Mouse (Mus musculus) intestine, embryonic 14.5 days (tissue): Measurements from ENCODE around the gene Gm14139. TPM values are rescaled to one million over a fixed set of nuclear protein-coding genes. Genes with fewer than 3 reads are reported as not detected.
A peak's percentile ranks its signal among the peaks of the same experiment; 100 is the strongest.
"Not testable (repeated sequence)": the region's sequence is repeated elsewhere in the genome, so short reads cannot be mapped to it uniquely, and the experiment has no call there.

Source experiments
- ATAC-seq: fragments of 200-750 bp; cut with Nextera tagmentation; replicated peaks from 2 replicates; pipeline ENCODE4 v1.8.0; 2017; ENCODE audit warnings: low read depth, moderate number of reproducible peaks, moderate TSS enrichment, moderate library complexity; ENCODE audit not compliant: low FRiP score, low TSS enrichment
- DNase-seq: peaks from one replicate; pipeline ENCODE4 v3.0.0-alpha.2; 2018; ENCODE audit warnings: low spot score
- H3K27ac ChIP-seq: fragments of 300-500 bp; sonication (generic); 2 replicates; pipeline ENCODE4 v1.5.1; 2014; ENCODE audit warnings: low read depth, mild to moderate bottlenecking, control low read depth
- H3K27me3 ChIP-seq: fragments of 300-500 bp; sonication (generic); replicated peaks from 2 replicates; pipeline ENCODE4 v1.6.1; 2014; ENCODE audit warnings: low read length, control low read depth; ENCODE audit not compliant: control insufficient read depth, insufficient read depth
- H3K36me3 ChIP-seq: fragments of 300-500 bp; sonication (generic); 2 replicates; pipeline ENCODE4 v1.6.1; 2014; ENCODE audit warnings: low read length, control low read depth; ENCODE audit not compliant: control insufficient read depth, insufficient read depth
- H3K4me1 ChIP-seq: fragments of 300-500 bp; sonication (generic); replicated peaks from 2 replicates; pipeline ENCODE4 v1.6.1; 2014; ENCODE audit warnings: low read length, control low read depth, mixed read lengths; ENCODE audit not compliant: control insufficient read depth, insufficient read depth
- H3K4me2 ChIP-seq: fragments of 300-500 bp; sonication (generic); 2 replicates; pipeline ENCODE4 v1.6.1; 2014; ENCODE audit warnings: low read length
- H3K4me3 ChIP-seq: fragments of 300-500 bp; sonication (generic); 2 replicates; pipeline ENCODE4 v1.5.1; 2014; ENCODE audit warnings: low read depth, low read length, control low read depth, mixed read lengths
- H3K9ac ChIP-seq: fragments of 300-500 bp; sonication (generic); 2 replicates; pipeline ENCODE4 v1.6.1; 2014; ENCODE audit warnings: mild to moderate bottlenecking, low read length
- H3K9me3 ChIP-seq: fragments of 300-500 bp; sonication (generic); 2 replicates; pipeline ENCODE4 v1.6.1; 2016; ENCODE audit warnings: low read length, control low read depth; ENCODE audit not compliant: control insufficient read depth
- WGBS: fragments of 180-500 bp; shearing (Covaris S2); extraction: QIAGEN DNeasy Blood & Tissue Kit; methylation state at CpG from one replicate; pipeline ENCODE4 v1.1.7; 2014; 5-methylcytosine and 5-hydroxymethylcytosine counted together
- polyA plus RNA-seq: library from polyadenylated mRNA; unstranded; fragments of >200 nt; fragmentation: Nextera tagmentation; extraction: Ambion mirVana; gene quantifications from 2 replicates; pipeline ENCODE4 v1.2.1, GENCODE M21; 2014

Gene Gm14139
- not detected in 2 replicates for polyA plus RNA-seq

GRCm38 (mm10) chr2:150181570-150181999 is at the start of gene Gm14139:
Gene Gm14139, plus strand, starts transcription at chr2:150181755.
- not testable (repeated sequence) for H3K9me3 ChIP-seq, DNase-seq, H3K27ac ChIP-seq, H3K9ac ChIP-seq, H3K4me2 ChIP-seq, H3K36me3 ChIP-seq, H3K27me3 ChIP-seq, H3K4me3 ChIP-seq, ATAC-seq, H3K4me1 ChIP-seq
- 73% methylated on average over 7 of the region's 7 CpGs for WGBS

- 88% methylated on average over 1 of the region's 1 CpGs for WGBS
These were observed 49.6 kb upstream of the Gm14139 start for GRCm38 (mm10) chr2:150132002-150132401.

GRCm38 (mm10) chr2:150132773-150133172 is 48.8 kb upstream of the Gm14139 start:
- DNase-seq (no peak), ATAC-seq (no peak)
- 79% methylated on average over 2 of the region's 2 CpGs for WGBS
- H3K36me3 ChIP-seq: no peaks in the 10 kb centered on the region; the same call in 1 of the 2 replicates
- no peaks in the 10 kb centered on the region for H3K27me3 ChIP-seq
- no peak overlapping the region for H3K27ac ChIP-seq
- H3K4me1 ChIP-seq: no peaks in the 10 kb centered on the region; the same call in 1 of the 2 replicates
- no peak overlapping the region for H3K9ac ChIP-seq
- H3K4me3 ChIP-seq: no peak overlapping the region
- peaks cover 7% of the 10 kb centered on the region; the same call in 1 of the 2 replicates for H3K9me3 ChIP-seq
- no peak overlapping the region for H3K4me2 ChIP-seq

More at GRCm38 (mm10) chr2:150132002-150132401, 49.6 kb upstream of the Gm14139 start:
- not testable (repeated sequence) for H3K4me1 ChIP-seq, H3K4me3 ChIP-seq, H3K27ac ChIP-seq, ATAC-seq, H3K27me3 ChIP-seq, H3K4me2 ChIP-seq, H3K36me3 ChIP-seq, DNase-seq, H3K9ac ChIP-seq, H3K9me3 ChIP-seq

GRCm38 (mm10) chr2:150136435-150136897 is 45.1 kb upstream of the Gm14139 start, which contains the start of gene Zfp120:
Gene Zfp120, minus strand, starts transcription at chr2:150136708.
- no peaks in the 10 kb centered on the region for H3K9me3 ChIP-seq
- peak within 1 kb of the TSS; percentile 70 for H3K4me2 ChIP-seq
- 0% methylated on average over 13 of the region's 13 CpGs for WGBS
- peak; percentile 90 for DNase-seq
- peak; percentile 100 for ATAC-seq
- H3K4me3 ChIP-seq: peak within 1 kb of the TSS; percentile 80
- no peaks in the 10 kb centered on the region; the same call in 1 of the 2 replicates for H3K4me1 ChIP-seq
- H3K36me3 ChIP-seq: no peaks in the 10 kb centered on the region
- peak within 1 kb of the TSS; percentile 57; the same call in 1 of the 2 replicates for H3K27ac ChIP-seq
- H3K27me3 ChIP-seq: no peaks in the 10 kb centered on the region
- peak within 1 kb of the TSS; percentile 66 for H3K9ac ChIP-seq

- H3K4me1 ChIP-seq: no peaks in the 10 kb centered on the region
- no peaks in the 10 kb centered on the region for H3K9me3 ChIP-seq
- DNase-seq (no peak), ATAC-seq (no peak)
- no peak overlapping the region for H3K27ac ChIP-seq
- H3K4me2 ChIP-seq: no peak overlapping the region
- no peak overlapping the region for H3K9ac ChIP-seq
- no peaks in the 10 kb centered on the region for H3K27me3 ChIP-seq
- no peaks in the 10 kb centered on the region for H3K36me3 ChIP-seq
- H3K4me3 ChIP-seq: no peak overlapping the region
These were observed 14.9 kb upstream of the Gm14139 start for GRCm38 (mm10) chr2:150166703-150167102.

GRCm38 (mm10) chr2:150173833-150174232 is 7.7 kb upstream of the Gm14139 start:
- Histone ChIP-seq H3K9me3 (no peaks in the 10 kb centered on the region), H3K27ac (no peak overlapping the region), H3K4me3 (no peak overlapping the region), H3K9ac (no peak overlapping the region), H3K4me2 (no peak overlapping the region), H3K36me3 (no peaks in the 10 kb centered on the region), H3K27me3 (no peaks in the 10 kb centered on the region), H3K4me1 (no peaks in the 10 kb centered on the region)
- DNase-seq: no peak
- ATAC-seq: no peak; the same call in 1 of the 2 replicates

GRCm38 (mm10) chr2:150179579-150179978 is 2.0 kb upstream of the Gm14139 start, which contains the start of gene Gm10770:
Gene Gm10770, minus strand, starts transcription at chr2:150179679.
- 77% methylated on average over 4 of the region's 4 CpGs for WGBS

GRCm38 (mm10) chr2:150181046-150181445 is 509 bp upstream of the Gm14139 start:
- H3K9ac ChIP-seq, H3K36me3 ChIP-seq, H3K9me3 ChIP-seq, H3K4me3 ChIP-seq, H3K4me2 ChIP-seq, H3K27me3 ChIP-seq, H3K4me1 ChIP-seq, ATAC-seq, H3K27ac ChIP-seq, DNase-seq: not testable (repeated sequence)

More at GRCm38 (mm10) chr2:150179579-150179978, 2.0 kb upstream of the Gm14139 start, which contains the start of gene Gm10770:
- H3K9ac ChIP-seq, DNase-seq, H3K4me1 ChIP-seq, ATAC-seq, H3K36me3 ChIP-seq, H3K27ac ChIP-seq, H3K27me3 ChIP-seq, H3K4me3 ChIP-seq, H3K4me2 ChIP-seq, H3K9me3 ChIP-seq: not testable (repeated sequence)
